Comparison of ENCODE assay signal across 7 mouse cellular contexts in genomic region chr11:98936170-98936569, GRCm38 (mm10). TPM values are rescaled to one million over a fixed set of nuclear protein-coding genes. Genes with fewer than 3 reads are reported as not detected.
A peak's percentile ranks its signal among the peaks of the same experiment; 100 is the strongest.
DNase-seq lines count a peak whose midpoint lies in the region; ATAC-seq and TF ChIP-seq lines count a peak whose summit lies in the region.

No protein-coding gene starts in this region.

- peak overlapping the region; percentile 22; the same call in 1 of the 2 replicates for H3K27ac ChIP-seq in bone marrow, adult 2 months (ENCODE audit: control insufficient read depth, insufficient read depth, low read depth, low read length, poor library complexity)
- H3K27ac ChIP-seq in intestine, embryonic 16.5 days (ENCODE audit: low read length): peak overlapping the region; percentile 91
- H3K27ac ChIP-seq in liver, postnatal 0 days (ENCODE audit: low read depth): peak overlapping the region; percentile 79
- H3K27ac ChIP-seq in stomach, embryonic 14.5 days (ENCODE audit: low read length): peak overlapping the region; percentile 96

- H3K4me2 ChIP-seq in intestine, embryonic 16.5 days (ENCODE audit: low read depth, low read length): peak overlapping the region; percentile 90
- H3K4me2 ChIP-seq in liver, postnatal 0 days (ENCODE audit: low read depth, low read length): peak overlapping the region; percentile 83
- peak overlapping the region; percentile 96 for H3K4me2 ChIP-seq in stomach, embryonic 14.5 days (replicated peaks; ENCODE audit: low read depth, low read length)

- 0 out of 2 replicates have a peak, but pooled peaks have one; percentile 13 for TF ChIP-seq POLR2A in bone marrow, adult 2 months (IDR thresholded peaks at IDR 0.05; ENCODE audit: borderline replicate concordance, control insufficient read depth, low read depth, low read length)

- no peak for TF ChIP-seq EP300 in liver, postnatal 0 days (IDR thresholded peaks at IDR 0.05; ENCODE audit: low read depth)

- H3K27me3 ChIP-seq in G1E (ENCODE audit: insufficient read depth, low read length): peaks cover 24% of the 10 kb centered on the region
- H3K27me3 ChIP-seq in intestine, embryonic 16.5 days (replicated peaks; ENCODE audit: control insufficient read depth, insufficient read depth, low read length): no peaks in the 10 kb centered on the region
- peaks cover 19% of the 10 kb centered on the region for H3K27me3 ChIP-seq in liver, postnatal 0 days (ENCODE audit: insufficient read depth, low read length)
- H3K27me3 ChIP-seq in stomach, embryonic 14.5 days (ENCODE audit: control insufficient read depth, insufficient read depth, low read length): no peaks in the 10 kb centered on the region

- H3K9me3 ChIP-seq in G1E (replicated peaks): no peaks in the 10 kb centered on the region
- no peaks in the 10 kb centered on the region for H3K9me3 ChIP-seq in intestine, embryonic 16.5 days (ENCODE audit: control insufficient read depth, low read length)
- no peaks in the 10 kb centered on the region for H3K9me3 ChIP-seq in liver, postnatal 0 days (ENCODE audit: low read length)
- no peaks in the 10 kb centered on the region for H3K9me3 ChIP-seq in stomach, embryonic 14.5 days (ENCODE audit: control insufficient read depth, low read depth, low read length)

- H3K9ac ChIP-seq in intestine, embryonic 16.5 days (ENCODE audit: low read depth, low read length): peak overlapping the region; percentile 70
- peak overlapping the region; percentile 50 for H3K9ac ChIP-seq in liver, postnatal 0 days (replicated peaks)
- peak overlapping the region; percentile 43 for H3K9ac ChIP-seq in stomach, embryonic 14.5 days (replicated peaks; ENCODE audit: low read depth, low read length)

- ATAC-seq in G1E (ENCODE audit: extremely low read depth, insufficient number of reproducible peaks, low FRiP score, poor library complexity, severe bottlenecking): no peak
- peak; percentile 37 for ATAC-seq in intestine, embryonic 16.5 days
- ATAC-seq in liver, postnatal 0 days: peak; percentile 59
- ATAC-seq in stomach, embryonic 14.5 days (ENCODE audit: insufficient number of reproducible peaks, insufficient read depth, low FRiP score, low read depth): peak; percentile 50

- peaks cover 21% of the 10 kb centered on the region for H3K36me3 ChIP-seq in G1E (replicated peaks)
- no peaks in the 10 kb centered on the region for H3K36me3 ChIP-seq in intestine, embryonic 16.5 days (ENCODE audit: control insufficient read depth, insufficient read depth, low read length)
- no peaks in the 10 kb centered on the region for H3K36me3 ChIP-seq in liver, postnatal 0 days (replicated peaks; ENCODE audit: insufficient read depth, low read length)
- no peaks in the 10 kb centered on the region for H3K36me3 ChIP-seq in stomach, embryonic 14.5 days (ENCODE audit: control insufficient read depth, insufficient read depth, low read length)

- 49% methylated on average over 29 of the region's 29 CpGs for WGBS in bone marrow, adult 2 months
- 4% methylated on average over 29 of the region's 29 CpGs for WGBS in intestine, embryonic 16.5 days
- 8% methylated on average over 29 of the region's 29 CpGs for WGBS in liver, postnatal 0 days (ENCODE audit: insufficient replicate concordance)
- WGBS in stomach, embryonic 14.5 days: 1% methylated on average over 29 of the region's 29 CpGs

- peak overlapping the region; percentile 81; the same call in 1 of the 2 replicates for H3K4me3 ChIP-seq in G1E (ENCODE audit: low read depth, low read length)
- no peak overlapping the region for H3K4me3 ChIP-seq in bone marrow, adult 2 months (replicated peaks; ENCODE audit: control insufficient read depth, low read depth, low read length)
- peak overlapping the region; percentile 89 for H3K4me3 ChIP-seq in intestine, embryonic 16.5 days (ENCODE audit: low read length)
- H3K4me3 ChIP-seq in liver, postnatal 0 days (ENCODE audit: low read depth, low read length): peak overlapping the region; percentile 51
- H3K4me3 ChIP-seq in stomach, embryonic 14.5 days (ENCODE audit: low read depth, low read length): peak overlapping the region; percentile 87

- DNase-seq in G1E (ENCODE audit: low spot score): no peak
- peak; percentile 75 to 87 for DNase-seq in gastrocnemius, postnatal 4 days (ENCODE audit: low spot score in 2 of 2)
- peak; percentile 75 for DNase-seq in liver, postnatal 0 days
- no peak for DNase-seq in spleen, adult 12 weeks (ENCODE audit: low spot score)

- H3K4me1 ChIP-seq in G1E (ENCODE audit: insufficient read depth, low read depth, low read length): peaks cover 87% of the 10 kb centered on the region
- H3K4me1 ChIP-seq in bone marrow, adult 2 months (ENCODE audit: control insufficient read depth, insufficient read depth, low read length): peaks cover 10% of the 10 kb centered on the region
- peaks cover 78% of the 10 kb centered on the region for H3K4me1 ChIP-seq in intestine, embryonic 16.5 days (ENCODE audit: control insufficient read depth, insufficient read depth, low read length)
- H3K4me1 ChIP-seq in liver, postnatal 0 days (ENCODE audit: insufficient read depth): peaks cover 63% of the 10 kb centered on the region
- peaks cover 71% of the 10 kb centered on the region for H3K4me1 ChIP-seq in stomach, embryonic 14.5 days (ENCODE audit: control insufficient read depth, insufficient read depth, low read length)

- no peak for TF ChIP-seq CTCF in G1E (IDR thresholded peaks at IDR 0.05; ENCODE audit: low read depth, low read length)
- no peak for TF ChIP-seq CTCF in bone marrow, adult 2 months (IDR thresholded peaks at IDR 0.05; ENCODE audit: control insufficient read depth, insufficient read depth, low read length)
- no peak for TF ChIP-seq CTCF in liver, postnatal 0 days (IDR thresholded peaks at IDR 0.05; ENCODE audit: low read depth)

RNA-seq across cellular contexts. Expression of gene Rara, which starts 8.6 kb away (rescaled TPM):
- total RNA-seq in G1E (2014; fragmentation: Nextera tagmentation) (109 and 110 TPM in 2 replicates), G1E (2017) (16.9 and 17.1 TPM in 2 replicates)
- polyA plus RNA-seq in G1E (2012): 84.4 and 103 TPM in 2 replicates
- polyA plus RNA-seq in bone marrow, adult 2 months (2011; ENCODE audit: insufficient read depth, insufficient read length, low replicate concordance, missing spikeins): 8.9 and 17.2 TPM in 2 replicates
- total RNA-seq in gastrocnemius, postnatal 4 days (2021): 10 to 100 TPM; 44.6 to 45.9 TPM
- 28.2 and 31.2 TPM in 2 replicates for polyA plus RNA-seq in intestine, embryonic 16.5 days (2015; fragmentation: Nextera tagmentation; extraction: Ambion mirVana)
- 5.4 and 5.6 TPM in 2 replicates for polyA plus RNA-seq in liver, postnatal 0 days (2015; fragmentation: Nextera tagmentation; extraction: Ambion mirVana)
- 54.0 and 56.8 TPM in 2 replicates for polyA plus RNA-seq in stomach, embryonic 14.5 days (2014; fragmentation: Nextera tagmentation; extraction: Ambion mirVana)

RNA-seq across cellular contexts. Expression of gene Cdc6, which starts 28.6 kb away (rescaled TPM):
- total RNA-seq in G1E (2014; fragmentation: Nextera tagmentation) (60.7 and 84.9 TPM in 2 replicates), G1E (2017) (52.7 and 63.4 TPM in 2 replicates)
- 3.4 and 4.1 TPM in 2 replicates for polyA plus RNA-seq in G1E (2012)
- 50.4 and 53.9 TPM in 2 replicates for polyA plus RNA-seq in bone marrow, adult 2 months (2011; ENCODE audit: insufficient read depth, insufficient read length, low replicate concordance, missing spikeins)
- 1 to 10 TPM; 6.8 to 7.5 TPM for total RNA-seq in gastrocnemius, postnatal 4 days (2021)
- polyA plus RNA-seq in intestine, embryonic 16.5 days (2015; fragmentation: Nextera tagmentation; extraction: Ambion mirVana): 18.9 and 23.0 TPM in 2 replicates
- 19.1 and 22.3 TPM in 2 replicates for polyA plus RNA-seq in liver, postnatal 0 days (2015; fragmentation: Nextera tagmentation; extraction: Ambion mirVana)
- polyA plus RNA-seq in stomach, embryonic 14.5 days (2014; fragmentation: Nextera tagmentation; extraction: Ambion mirVana): 31.4 and 32.6 TPM in 2 replicates

RNA-seq across cellular contexts. Expression of gene Gjd3, which starts 46.6 kb away (rescaled TPM):
- total RNA-seq in G1E (2014; fragmentation: Nextera tagmentation) (not detected in 2 replicates), G1E (2017) (not detected in 2 replicates)
- not detected in 2 replicates for polyA plus RNA-seq in G1E (2012)
- polyA plus RNA-seq in bone marrow, adult 2 months (2011; ENCODE audit: insufficient read depth, insufficient read length, low replicate concordance, missing spikeins): not detected in 2 replicates
- total RNA-seq in gastrocnemius, postnatal 4 days (2021): under 1 TPM in 1 of 2 experiments, not detected in 1; 0.69 TPM
- 0.17 TPM in 1 of 2 replicates, not detected in the other for polyA plus RNA-seq in intestine, embryonic 16.5 days (2015; fragmentation: Nextera tagmentation; extraction: Ambion mirVana)
- polyA plus RNA-seq in liver, postnatal 0 days (2015; fragmentation: Nextera tagmentation; extraction: Ambion mirVana): not detected in 2 replicates
- not detected in 2 replicates for polyA plus RNA-seq in stomach, embryonic 14.5 days (2014; fragmentation: Nextera tagmentation; extraction: Ambion mirVana)

Comparison
In these comparisons a context has a peak if more than half of its experiments do, and no peak if none do; other contexts are left out.
1. DNase-seq: peak in gastrocnemius, postnatal 4 days (2 of 2) and liver, postnatal 0 days (single experiment); none in G1E (single experiment) and spleen, adult 12 weeks (single experiment).
2. H3K27ac ChIP-seq: peak in every context shown above with its lines; median percentile 96 in stomach, embryonic 14.5 days; 91 in intestine, embryonic 16.5 days; 79 in liver, postnatal 0 days; 22 in bone marrow, adult 2 months.
3. Peak in every context shown above with its lines, with median percentiles within 50 percentile points of each other: H3K4me2 ChIP-seq and H3K9ac ChIP-seq.